Mouse (Mus musculus) thymus, postnatal 0 days (tissue): Measurements from ENCODE around the gene Gm42517. TPM values are rescaled to one million over a fixed set of nuclear protein-coding genes. Genes with fewer than 3 reads are reported as not detected.

Experiments used
- DNase-seq: peaks from one replicate; pipeline ENCODE4 v3.0.0-alpha.2; 2015; ENCODE audit warnings: low spot score
- polyA plus RNA-seq: library from polyadenylated mRNA; unstranded; fragments of >200 nt; fragmentation: Nextera tagmentation; extraction: Ambion mirVana; gene quantifications from 2 replicates; pipeline ENCODE4 v1.2.1, GENCODE M21; 2015

The Gm42517 gene
- polyA plus RNA-seq = not detected in 2 replicates

DNA sequence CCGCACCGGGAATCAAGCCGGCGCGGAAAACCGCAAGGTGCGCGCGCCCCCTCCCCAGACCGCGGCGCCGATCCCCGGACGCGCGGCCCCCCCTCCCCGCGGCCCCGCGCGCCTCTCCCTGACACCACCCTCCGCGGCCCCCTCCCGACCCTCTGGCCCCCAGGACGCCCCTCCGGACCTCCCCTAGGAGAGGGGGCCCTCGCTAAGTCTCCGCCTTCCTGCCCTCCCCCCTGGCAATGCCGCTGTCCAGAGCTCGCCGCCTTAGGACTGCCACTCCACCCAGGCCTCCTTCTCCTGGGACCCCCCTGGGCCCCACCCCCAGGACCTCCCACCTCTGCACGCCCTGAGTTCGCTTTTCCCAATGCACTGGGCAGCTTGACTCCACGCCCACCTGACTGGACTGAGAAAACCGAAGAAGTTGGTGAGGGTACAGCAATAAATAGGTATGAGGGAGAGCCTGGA, at the start of gene Gm42517:
Gene Gm42517 (minus strand): TSS at position 52 of the 462 bp plus-strand sequence.
- no peak for DNase-seq

DNA sequence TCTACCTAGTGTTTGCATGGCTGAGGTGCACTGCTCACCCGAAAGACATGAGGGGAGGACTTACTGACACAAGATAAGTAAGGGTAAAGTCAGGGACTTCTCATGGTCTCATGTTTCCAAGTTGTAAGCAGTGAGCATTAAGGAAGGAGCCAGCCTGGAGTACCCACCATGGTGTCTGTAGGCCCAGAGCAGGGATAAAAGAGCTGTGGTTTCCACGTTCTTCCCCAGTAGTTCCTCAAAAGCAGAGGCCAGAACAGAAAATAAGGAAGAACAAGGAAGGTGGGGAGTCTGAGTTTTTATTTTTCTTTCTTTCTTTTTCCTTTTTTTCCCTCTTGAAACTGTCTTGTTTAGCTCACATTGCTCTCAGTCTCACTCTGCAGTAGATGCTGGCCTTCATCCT, 47.0 kb upstream of the Gm42517 start:
- no peak for DNase-seq

DNA sequence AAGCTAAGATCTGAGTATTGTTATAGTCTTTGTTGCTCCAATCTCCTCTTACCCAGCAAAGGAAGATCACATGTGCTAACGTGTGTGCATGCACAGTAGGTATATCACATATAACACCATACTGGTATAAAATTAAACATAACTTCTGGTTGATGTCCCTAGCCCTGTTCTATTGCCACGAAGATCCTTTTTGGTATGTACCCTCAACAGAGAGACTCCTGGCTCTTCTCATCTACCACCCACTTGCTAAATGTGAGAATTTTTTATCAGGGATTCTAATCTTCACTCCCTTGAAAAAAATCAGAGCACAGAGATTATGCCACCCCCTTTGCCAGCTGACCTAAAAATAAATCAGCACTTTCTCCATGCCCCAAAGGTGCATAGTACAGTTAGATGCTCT, 39.3 kb upstream of the Gm42517 start:
- no peak for DNase-seq

DNA sequence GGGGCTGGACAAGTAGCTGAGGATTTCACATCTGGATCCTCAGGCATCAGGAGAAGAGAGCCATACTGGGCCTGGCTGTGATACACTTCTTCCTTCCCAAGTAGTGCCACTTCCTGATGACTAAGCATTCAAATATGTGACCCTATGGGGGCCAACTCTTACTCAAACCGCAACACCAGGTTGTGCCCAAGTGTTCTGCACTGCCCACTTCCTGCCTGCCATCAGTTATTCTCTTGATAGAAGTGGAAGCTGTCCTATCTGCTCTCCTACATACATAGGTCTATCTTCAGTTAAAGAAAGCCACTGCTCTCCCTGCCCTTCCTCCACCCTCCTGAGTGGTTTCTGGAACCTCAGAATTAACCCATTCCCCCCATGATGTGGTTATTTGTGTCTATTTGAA, 37.7 kb upstream of the Gm42517 start:
- DNase-seq = no peak

DNA sequence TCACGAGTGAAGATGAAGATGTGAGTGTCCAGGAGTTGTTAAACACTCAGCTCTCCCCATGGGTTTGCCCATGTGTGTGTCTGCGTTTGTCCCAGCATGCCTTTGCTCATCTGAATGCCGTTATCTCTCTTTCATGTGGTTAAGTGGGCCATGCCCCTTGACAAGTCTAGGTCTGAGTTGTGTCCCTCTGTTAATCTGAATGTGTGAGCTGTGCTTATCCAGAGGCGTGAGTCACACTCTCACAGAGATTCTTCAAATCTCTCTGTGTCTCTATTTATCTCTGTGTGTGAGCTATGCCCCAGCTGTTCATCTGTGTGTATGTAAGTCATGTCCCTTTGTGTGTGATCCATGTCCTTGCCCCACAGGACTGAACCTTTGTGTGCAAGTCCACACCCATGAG, 35.7 kb upstream of the Gm42517 start:
- no peak for DNase-seq

DNA sequence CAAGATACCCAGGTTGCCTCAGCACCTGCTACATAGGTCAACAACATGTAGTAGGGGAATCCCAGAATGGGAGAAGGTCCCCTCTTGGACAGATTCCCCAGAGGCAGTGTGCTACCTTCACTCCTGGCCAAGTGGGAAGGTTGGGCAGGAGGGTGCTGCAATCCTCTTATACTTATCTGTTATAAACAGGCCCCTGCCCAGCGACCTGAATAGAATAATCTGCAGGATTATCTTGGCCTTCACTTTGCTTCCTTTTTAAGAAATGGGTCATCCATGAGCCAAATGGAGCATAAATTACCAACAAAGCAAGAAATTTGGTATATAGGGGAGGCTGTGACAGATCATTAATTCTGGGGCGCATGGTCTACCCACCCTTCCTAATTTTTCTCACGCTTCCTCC, 22.0 kb upstream of the Gm42517 start:
- DNase-seq = no peak

DNA sequence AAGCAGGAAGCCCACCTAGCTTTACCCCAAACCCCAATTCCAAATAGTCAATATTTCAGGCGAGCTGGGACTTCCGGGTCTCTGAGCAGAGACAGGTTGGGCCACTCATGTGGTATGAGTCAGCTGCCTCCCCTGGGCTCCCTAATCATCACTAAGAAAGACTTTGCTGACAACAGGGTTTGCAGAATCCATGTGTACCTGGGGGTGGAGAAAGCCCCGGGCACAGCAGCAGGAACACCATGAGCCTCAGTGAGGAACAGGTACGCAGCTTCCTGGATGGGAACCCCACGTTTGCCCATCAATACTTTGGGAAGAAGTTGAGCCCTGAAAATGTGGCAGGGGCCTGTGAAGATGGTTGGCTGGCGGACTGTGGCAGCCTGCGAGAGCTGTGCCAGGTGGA, 20.5 kb upstream of the Gm42517 start, which contains the start of gene Pde6b:
Gene Pde6b (plus strand): TSS at position 191 of the 400 bp plus-strand sequence.
- no peak for DNase-seq

DNA sequence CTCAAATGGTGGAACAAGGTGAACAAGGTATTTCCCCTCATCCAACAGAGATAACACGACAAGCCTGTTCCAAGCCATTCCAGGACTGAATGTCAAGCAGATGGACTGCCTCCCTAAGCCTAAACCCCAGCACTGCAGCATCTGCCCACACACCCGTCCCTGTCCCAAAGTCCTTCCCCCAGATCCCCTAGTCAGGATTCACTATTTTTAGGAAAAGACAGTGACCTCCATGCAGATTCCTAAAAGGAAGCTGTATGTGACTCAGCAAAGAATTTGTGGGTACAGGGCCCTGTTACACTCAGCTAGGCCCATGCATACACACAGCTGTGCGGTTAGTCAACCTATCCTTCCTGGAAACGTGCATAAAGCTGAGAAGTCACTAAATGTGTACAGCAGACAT, 18.7 kb upstream of the Gm42517 start:
- DNase-seq = no peak

DNA sequence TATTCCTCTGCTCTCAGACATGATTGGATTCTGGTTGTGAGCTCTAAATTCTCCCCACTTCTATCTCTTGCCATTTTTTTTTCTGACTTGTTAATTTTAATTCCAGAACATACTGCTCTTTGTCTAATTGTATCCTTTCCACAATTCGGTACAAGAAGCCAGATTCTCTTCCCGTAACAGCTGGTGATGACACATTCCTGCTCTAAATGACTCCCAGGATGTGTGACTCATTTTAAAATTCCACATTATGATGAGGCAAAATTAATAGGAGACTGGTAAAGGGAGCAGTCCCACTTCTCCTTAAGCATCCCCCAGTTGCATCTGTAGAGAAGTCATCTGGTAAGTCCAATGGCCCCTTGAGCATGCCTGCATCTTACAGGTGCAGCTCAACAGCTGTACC, 17.9 kb upstream of the Gm42517 start:
- no peak for DNase-seq

DNA sequence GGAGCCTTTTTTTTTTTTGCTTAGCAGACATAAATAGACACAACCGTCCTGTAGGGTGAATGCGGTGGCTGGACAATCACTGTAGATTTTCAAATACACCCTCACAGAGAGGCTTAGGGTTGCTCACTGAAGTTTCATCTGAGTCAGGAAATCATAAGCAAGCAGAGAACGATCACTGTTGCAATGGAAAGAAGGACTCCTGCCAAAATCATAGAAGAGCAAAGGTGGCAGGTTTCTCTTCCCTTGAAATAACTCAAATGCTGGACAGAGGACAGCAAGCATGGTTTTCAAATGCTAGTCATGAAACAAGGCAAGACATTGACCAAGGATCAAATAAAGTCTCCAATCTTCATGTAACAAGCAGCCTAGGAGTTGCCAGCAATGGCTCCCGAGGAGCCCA, 10.6 kb upstream of the Gm42517 start:
- DNase-seq = no peak

DNA sequence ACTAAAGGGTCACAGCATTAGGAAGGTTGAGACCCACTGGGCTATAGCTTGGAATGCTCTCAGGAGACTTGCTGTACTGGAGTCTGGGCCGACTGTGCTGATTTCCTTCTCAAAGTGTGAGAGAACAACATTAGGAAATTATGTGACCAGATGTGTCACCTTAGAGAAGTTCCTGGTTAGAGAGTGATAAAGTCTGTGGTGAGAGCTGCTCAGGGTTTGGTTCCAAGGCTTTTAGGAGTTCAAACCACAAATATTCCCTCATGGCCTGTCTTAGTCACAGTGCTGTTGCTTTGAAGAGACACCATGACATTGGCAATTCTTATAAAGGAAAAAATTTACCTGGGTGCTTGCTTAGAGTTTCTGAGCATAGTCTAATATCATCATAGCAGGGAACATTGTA, 8.3 kb upstream of the Gm42517 start:
- no peak for DNase-seq

DNA sequence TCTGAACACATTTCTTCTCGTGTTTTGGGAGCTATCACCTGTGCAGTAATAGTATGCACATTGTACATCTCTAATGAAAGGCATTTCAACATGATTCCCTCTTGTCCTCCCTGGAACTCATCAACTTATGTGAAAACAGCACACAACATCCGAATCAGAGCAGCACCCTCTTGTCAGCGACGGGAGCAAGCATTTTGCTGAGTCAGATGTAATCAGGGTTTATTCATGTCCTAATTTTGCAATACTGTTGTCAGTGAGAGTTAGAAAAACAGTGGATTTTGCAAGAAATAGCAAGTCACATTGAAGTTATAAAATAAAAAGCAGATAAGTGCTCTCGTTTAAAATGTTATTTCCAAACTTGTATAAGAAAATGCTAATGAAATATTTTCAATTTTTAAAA, 6.4 kb upstream of the Gm42517 start:
- no peak for DNase-seq

DNA sequence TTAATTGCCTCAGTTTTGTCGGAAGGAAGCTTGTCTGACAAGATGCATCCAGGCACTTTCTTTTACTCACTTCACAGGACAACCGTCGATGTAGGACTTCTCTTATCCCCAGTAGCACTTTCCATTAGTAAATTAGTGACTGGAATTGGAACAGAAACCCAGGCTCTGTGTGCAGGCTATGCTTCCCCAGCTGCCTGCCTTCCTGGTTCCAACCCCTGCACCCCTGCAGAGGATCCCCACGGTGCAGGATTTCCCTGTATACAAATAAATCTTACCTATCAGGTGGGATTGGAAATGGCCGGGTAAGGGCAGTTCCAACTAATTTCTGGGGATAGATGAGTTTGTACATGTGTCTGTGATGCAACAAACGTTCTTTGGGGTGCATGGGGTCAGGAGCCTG, 2.2 kb upstream of the Gm42517 start:
- DNase-seq = no peak

DNA sequence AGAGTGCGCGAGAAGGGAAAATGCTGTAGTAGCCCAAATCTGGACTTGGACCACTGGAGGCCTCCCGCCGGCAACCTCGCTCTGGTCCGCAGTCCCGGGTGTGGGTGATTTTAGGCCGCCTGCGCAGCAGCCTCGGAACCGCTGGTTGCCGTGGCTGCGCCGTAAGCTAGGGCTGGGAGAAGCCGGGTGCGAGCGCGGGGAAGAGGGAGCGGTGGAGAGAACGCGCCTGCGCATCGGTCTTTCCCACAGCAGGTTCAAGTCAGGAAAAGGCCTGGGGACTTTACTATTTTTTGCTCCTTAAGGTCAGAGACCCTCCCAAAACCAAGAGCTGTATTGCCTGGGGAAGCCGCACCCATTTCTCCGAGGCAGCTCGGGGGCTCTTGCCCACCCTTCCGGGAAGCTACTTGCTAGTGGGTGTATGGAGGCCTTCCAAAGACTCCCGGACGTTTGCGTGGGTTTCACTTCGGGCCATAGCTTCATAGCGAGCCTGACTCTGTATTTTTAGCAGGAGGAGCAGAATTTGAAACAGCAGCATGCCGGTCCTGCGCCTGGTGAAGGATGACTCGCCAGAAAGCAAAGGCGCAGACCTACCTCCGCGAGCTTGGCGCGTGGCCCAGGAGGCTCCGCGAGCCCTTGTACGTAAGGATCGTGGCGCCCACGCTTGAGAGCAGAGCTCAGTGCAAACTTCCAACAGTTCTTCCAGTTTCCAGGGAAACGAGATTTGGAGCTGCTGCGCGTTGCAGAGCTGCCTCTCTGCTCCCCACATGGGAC, 1.3 kb upstream of the Gm42517 start:
- DNase-seq = no peak

DNA sequence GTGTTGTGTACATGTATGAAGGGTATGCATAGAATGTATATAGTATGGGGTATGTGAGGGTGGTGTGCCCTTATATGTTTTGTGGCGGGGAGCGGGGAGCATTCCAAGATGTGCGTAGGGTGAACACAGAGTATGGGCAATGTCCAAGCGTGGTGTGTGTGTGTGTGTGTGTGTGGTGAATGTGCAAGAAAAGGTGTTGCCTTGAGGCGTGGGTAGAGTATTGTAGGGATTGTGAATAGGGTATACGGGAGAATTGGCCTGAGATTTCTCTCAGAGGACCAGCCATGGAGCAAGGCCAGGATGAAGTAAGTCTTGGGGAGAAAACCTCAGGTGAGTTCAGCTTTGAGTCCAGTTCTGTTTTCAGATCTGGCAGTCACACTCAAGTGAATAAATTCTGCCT, 724 bp upstream of the Gm42517 start:
- DNase-seq = no peak

DNA sequence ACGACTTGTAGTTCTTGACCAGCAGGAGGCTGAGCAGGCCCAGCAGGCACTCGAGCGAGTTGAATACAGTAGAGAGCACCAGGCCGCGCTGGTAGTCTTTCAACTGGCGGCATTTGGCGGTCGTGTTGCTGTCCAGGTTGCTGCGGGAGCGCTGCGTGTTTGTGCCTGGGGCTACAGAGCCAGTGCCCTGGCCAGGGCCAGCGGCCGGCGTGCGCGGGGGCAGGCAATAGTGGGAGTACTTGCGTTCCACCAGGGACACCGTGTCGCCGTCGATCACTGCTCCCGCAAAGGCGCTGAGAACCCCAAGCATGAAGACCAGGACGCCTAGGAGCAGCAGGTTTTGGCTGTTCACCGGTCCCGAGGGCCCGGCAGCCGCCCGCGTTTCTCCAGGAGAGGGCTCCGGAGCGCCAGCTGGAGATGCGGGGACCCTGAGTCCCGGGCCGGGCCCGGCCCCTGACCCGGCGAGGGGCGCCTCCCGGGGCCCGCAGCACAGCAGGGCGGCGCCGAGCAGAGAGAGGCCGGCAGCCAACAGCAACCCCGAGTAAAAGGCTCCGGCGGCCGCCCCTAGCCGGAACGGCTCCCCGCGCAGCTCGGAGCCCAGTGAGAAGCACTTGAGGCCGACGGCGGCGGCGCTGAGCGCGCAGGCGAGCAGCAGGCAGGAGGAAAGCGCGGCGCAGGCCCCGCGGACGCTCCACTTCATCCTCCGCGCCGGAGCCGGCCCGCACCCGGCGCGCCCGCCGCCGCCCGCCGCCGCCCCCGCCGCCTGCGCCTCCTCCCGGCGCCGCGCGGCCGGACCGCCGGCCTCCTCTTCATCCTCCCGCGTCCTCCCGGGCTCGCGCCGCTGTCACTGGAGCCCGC, 509 bp downstream of the Gm42517 start:
- no peak for DNase-seq

DNA sequence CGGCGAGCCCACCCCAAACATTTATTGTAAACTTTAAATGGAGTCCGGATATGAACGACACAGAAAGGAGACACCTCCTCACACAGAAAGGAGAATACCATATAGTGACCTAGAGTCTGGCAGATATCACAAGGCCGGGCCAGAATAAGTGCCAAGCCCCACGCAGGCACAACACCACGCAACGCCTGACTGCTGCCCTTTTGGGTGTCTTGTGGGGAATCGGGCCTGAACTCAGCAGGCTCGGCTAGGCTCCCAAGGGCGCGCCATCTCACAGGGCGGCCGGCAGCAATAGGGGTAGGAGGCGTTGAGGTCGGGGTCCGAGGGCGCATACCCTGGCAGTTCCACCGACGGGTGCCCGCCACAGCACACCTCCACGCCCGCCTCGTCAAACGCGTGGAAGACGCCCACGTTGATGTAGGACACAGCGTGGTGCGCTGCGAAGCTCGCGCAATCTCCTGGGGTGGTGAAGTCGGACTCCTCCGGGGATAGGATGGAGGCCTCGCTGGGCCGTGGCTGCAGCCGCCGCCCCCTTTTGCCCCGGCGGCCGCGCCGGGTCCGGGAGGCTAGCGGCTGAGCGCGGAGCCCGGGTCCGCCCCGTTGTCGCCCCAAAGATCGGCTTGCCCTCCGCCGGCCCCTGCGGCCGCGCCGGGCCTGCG, 1.3 kb downstream of the Gm42517 start:
- no peak for DNase-seq

DNA sequence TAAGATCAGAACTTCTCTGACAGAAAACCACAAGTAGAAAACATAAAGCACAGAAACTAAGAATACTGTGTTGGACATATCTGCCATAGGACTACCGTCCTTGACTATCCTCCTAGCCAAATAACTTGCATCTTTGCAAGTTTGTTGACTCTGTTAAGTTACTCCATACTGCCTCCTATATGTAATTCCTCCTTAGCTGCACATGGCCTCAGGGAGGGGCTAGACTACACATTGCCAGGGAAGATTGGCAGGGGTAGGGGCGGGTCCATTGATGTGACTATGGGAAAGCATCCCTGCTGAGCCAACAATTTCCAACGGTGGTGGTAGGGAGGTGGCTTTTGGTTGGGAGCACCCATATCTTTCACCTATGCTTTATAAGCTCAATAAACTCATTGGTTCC, 5.4 kb downstream of the Gm42517 start:
- no peak for DNase-seq

DNA sequence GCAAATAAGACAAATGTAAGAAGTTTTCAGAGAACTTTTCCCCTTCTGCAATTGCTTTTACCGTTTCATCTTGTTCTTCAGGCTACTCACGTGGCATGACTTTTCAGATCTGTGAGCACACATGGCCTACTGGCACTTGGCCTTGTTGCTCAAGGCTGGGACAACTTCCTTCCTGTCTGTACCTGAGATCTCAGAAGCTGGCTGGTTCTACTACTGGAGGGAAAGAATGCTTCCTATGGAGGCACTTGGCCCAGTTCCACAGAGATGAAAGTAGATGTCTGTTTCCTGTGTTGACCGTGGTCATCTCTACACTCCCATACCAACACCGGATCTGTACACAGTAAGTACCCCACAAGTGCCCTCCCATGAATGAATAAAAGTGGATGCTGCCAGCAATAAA, 7.5 kb downstream of the Gm42517 start:
- no peak for DNase-seq

DNA sequence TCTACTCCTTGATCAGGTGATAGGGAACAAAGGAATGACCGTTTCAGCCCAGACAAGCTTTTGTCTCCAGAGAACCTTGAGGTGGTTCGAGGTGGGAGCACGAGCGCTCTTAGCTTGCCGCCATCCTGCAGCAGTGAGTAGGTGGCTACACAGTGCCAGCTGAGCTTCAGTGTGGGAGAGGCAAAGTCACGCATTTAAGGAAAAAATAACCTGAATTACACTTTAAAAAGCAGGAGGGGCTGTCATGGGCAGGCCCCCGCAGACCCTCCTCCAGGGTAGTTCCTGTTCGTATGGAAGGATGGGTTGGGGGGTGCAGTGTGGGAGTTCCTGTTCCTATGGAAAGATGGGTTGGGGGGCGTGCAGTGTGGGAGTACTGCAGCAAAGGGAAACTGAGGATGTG, 8.2 kb downstream of the Gm42517 start:
- DNase-seq = no peak

DNA sequence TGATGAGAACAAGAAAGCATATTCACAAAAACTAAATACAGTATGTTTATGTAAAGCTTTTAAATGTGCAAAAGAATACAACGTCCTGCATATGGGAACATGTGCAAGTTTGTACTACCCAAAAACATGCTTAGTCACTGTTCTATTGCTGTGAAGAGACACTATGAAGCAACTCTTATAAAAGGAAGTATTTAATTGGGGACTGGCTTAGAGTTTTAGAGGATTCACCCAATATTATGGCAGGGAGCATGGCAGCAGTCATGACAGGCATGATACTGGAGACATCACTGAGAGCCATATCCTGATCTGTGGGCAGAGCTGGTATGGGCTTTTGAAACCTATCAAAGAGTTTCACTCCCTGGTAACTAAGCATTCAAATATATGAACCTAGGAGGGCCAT, 9.9 kb downstream of the Gm42517 start:
- no peak for DNase-seq

DNA sequence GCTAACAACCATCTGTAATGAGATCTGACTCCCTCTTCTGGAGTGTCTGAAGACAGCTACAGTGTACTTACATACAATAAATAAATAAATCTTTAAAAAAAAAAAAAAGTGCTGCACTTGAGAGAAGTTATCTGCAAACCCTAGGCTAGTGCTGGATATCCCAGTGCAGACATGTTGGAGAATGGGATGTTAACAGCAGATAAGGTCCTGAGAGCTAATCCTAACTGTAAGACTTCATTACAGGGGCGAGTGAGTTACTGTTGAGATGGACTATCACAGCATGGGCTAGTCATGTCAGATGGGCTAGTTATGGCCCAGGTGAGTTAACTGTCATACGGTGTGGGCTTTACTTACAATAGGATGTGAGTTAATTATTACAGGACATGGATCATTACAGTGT, 13.7 kb downstream of the Gm42517 start:
- DNase-seq = no peak
